Mouse (Mus musculus) cortical plate, adult 2 months (tissue): ENCODE measurements around the gene Kif13a.

Experiments
- CTCF ChIP-seq: fragments of 200-500 bp; IDR thresholded peaks from 2 replicates; pipeline ENCODE4 v1.5.1; 2011; ENCODE audit warnings: mild to moderate bottlenecking, control low read depth, low read length; ENCODE audit not compliant: insufficient read depth; ENCODE audit errors: extremely low read depth
- POLR2A ChIP-seq: fragments of 200-500 bp; IDR thresholded peaks from 2 replicates; pipeline ENCODE4 v1.6.1; 2011; ENCODE audit warnings: mild to moderate bottlenecking, low read length, control low read depth; ENCODE audit not compliant: insufficient read depth; ENCODE audit errors: extremely low read depth

- TF ChIP-seq POLR2A (no peak), CTCF (no peak)
Observed at GRCm38 (mm10) chr13:46807901-46808300, 121.8 kb downstream of the Kif13a start.
